Mouse (Mus musculus): Measurements from ENCODE around the gene Gm17409. TPM values are rescaled to one million over a fixed set of nuclear protein-coding genes. Genes with fewer than 3 reads are reported as not detected.

The Gm17409 gene
- polyA plus RNA-seq, 1 experiment from 2014 or later = not detected

GRCm38 (mm10) chr2:58447001-58447400, 22.9 kb upstream of the Gm17409 start:
- Histone ChIP-seq H3K4me1 (replicated peaks; ENCODE audit: control insufficient read depth, insufficient read depth, low read length) (no peaks in the 10 kb centered on the region), H3K4me3 (ENCODE audit: low read depth, low read length) (no peak overlapping the region), H3K27me3 (ENCODE audit: control insufficient read depth, insufficient read depth, low read length) (no peaks in the 10 kb centered on the region), H3K4me2 (ENCODE audit: low read depth, low read length, severe bottlenecking) (no peak overlapping the region), H3K9me3 (ENCODE audit: control insufficient read depth, low read length) (no peaks in the 10 kb centered on the region), H3K27ac (ENCODE audit: low read depth, low read length) (no peak overlapping the region), H3K36me3 (ENCODE audit: control insufficient read depth, insufficient read depth, low read length) (peaks cover 2% of the 10 kb centered on the region; the same call in 1 of the 2 replicates), H3K9ac (ENCODE audit: low read length) (no peak overlapping the region)
- no peak for DNase-seq (ENCODE audit: low spot score)
- 96% methylated on average over 15 of the region's 15 CpGs for WGBS
- ATAC-seq (replicated peaks; ENCODE audit: low FRiP score) = no peak

- Histone ChIP-seq H3K4me2 (ENCODE audit: low read depth, low read length, severe bottlenecking) (no peak overlapping the region), H3K4me3 (ENCODE audit: low read depth, low read length) (no peak overlapping the region), H3K36me3 (ENCODE audit: control insufficient read depth, insufficient read depth, low read length) (peaks cover 4% of the 10 kb centered on the region; the same call in 1 of the 2 replicates), H3K27ac (ENCODE audit: low read depth, low read length) (no peak overlapping the region), H3K4me1 (replicated peaks; ENCODE audit: control insufficient read depth, insufficient read depth, low read length) (no peaks in the 10 kb centered on the region), H3K9me3 (ENCODE audit: control insufficient read depth, low read length) (no peaks in the 10 kb centered on the region), H3K27me3 (ENCODE audit: control insufficient read depth, insufficient read depth, low read length) (no peaks in the 10 kb centered on the region), H3K9ac (ENCODE audit: low read length) (no peak overlapping the region)
- no peak for DNase-seq (ENCODE audit: low spot score)
- WGBS = 93% methylated on average over 16 of the region's 16 CpGs
- ATAC-seq (replicated peaks; ENCODE audit: low FRiP score) = no peak
Measured at GRCm38 (mm10) chr2:58454095-58454865, 15.6 kb upstream of the Gm17409 start.

GRCm38 (mm10) chr2:58456843-58457487, 13.0 kb upstream of the Gm17409 start:
- 93% methylated on average over 8 of the region's 8 CpGs for WGBS
- no peak overlapping the region for H3K27ac ChIP-seq (ENCODE audit: low read depth, low read length)
- H3K9me3 ChIP-seq (ENCODE audit: control insufficient read depth, low read length) = no peaks in the 10 kb centered on the region
- peaks cover 4% of the 10 kb centered on the region; the same call in 1 of the 2 replicates for H3K36me3 ChIP-seq (ENCODE audit: control insufficient read depth, insufficient read depth, low read length)
- H3K4me1 ChIP-seq (replicated peaks; ENCODE audit: control insufficient read depth, insufficient read depth, low read length) = no peaks in the 10 kb centered on the region
- H3K9ac ChIP-seq (ENCODE audit: low read length) = no peak overlapping the region
- DNase-seq (ENCODE audit: low spot score) (no peak), ATAC-seq (replicated peaks; ENCODE audit: low FRiP score) (no peak)
- H3K27me3 ChIP-seq (ENCODE audit: control insufficient read depth, insufficient read depth, low read length) = no peaks in the 10 kb centered on the region
- no peak overlapping the region for H3K4me2 ChIP-seq (ENCODE audit: low read depth, low read length, severe bottlenecking)
- no peak overlapping the region for H3K4me3 ChIP-seq (ENCODE audit: low read depth, low read length)

GRCm38 (mm10) chr2:58457488-58457865, 12.4 kb upstream of the Gm17409 start:
- Histone ChIP-seq H3K4me1 (replicated peaks; ENCODE audit: control insufficient read depth, insufficient read depth, low read length) (no peaks in the 10 kb centered on the region), H3K4me2 (ENCODE audit: low read depth, low read length, severe bottlenecking) (no peak overlapping the region), H3K9me3 (ENCODE audit: control insufficient read depth, low read length) (no peaks in the 10 kb centered on the region), H3K36me3 (ENCODE audit: control insufficient read depth, insufficient read depth, low read length) (peaks cover 4% of the 10 kb centered on the region; the same call in 1 of the 2 replicates), H3K27me3 (ENCODE audit: control insufficient read depth, insufficient read depth, low read length) (no peaks in the 10 kb centered on the region), H3K9ac (ENCODE audit: low read length) (no peak overlapping the region), H3K4me3 (ENCODE audit: low read depth, low read length) (no peak overlapping the region), H3K27ac (ENCODE audit: low read depth, low read length) (no peak overlapping the region)
- 93% methylated on average over 5 of the region's 5 CpGs for WGBS
- ATAC-seq (replicated peaks; ENCODE audit: low FRiP score) = no peak
- DNase-seq (ENCODE audit: low spot score) = no peak

- DNase-seq (ENCODE audit: low spot score) = no peak
- H3K27me3 ChIP-seq (ENCODE audit: control insufficient read depth, insufficient read depth, low read length) = no peaks in the 10 kb centered on the region
- H3K4me2 ChIP-seq (ENCODE audit: low read depth, low read length, severe bottlenecking) = no peak overlapping the region
- ATAC-seq (replicated peaks; ENCODE audit: low FRiP score) = no peak
- no peak overlapping the region for H3K27ac ChIP-seq (ENCODE audit: low read depth, low read length)
- WGBS = 82% methylated on average over 14 of the region's 14 CpGs
- no peak overlapping the region for H3K9ac ChIP-seq (ENCODE audit: low read length)
- no peaks in the 10 kb centered on the region for H3K4me1 ChIP-seq (replicated peaks; ENCODE audit: control insufficient read depth, insufficient read depth, low read length)
- peaks cover 7% of the 10 kb centered on the region; the same call in 1 of the 2 replicates for H3K36me3 ChIP-seq (ENCODE audit: control insufficient read depth, insufficient read depth, low read length)
- H3K4me3 ChIP-seq (ENCODE audit: low read depth, low read length) = no peak overlapping the region
- no peaks in the 10 kb centered on the region for H3K9me3 ChIP-seq (ENCODE audit: control insufficient read depth, low read length)
Measured at GRCm38 (mm10) chr2:58458820-58459371, 11.0 kb upstream of the Gm17409 start.

GRCm38 (mm10) chr2:58470290-58470689, 374 bp downstream of the Gm17409 start:
- H3K4me1 ChIP-seq (replicated peaks; ENCODE audit: control insufficient read depth, insufficient read depth, low read length) = no peaks in the 10 kb centered on the region; the same call in 1 of the 2 replicates
- H3K36me3 ChIP-seq (ENCODE audit: control insufficient read depth, insufficient read depth, low read length) = peaks cover 6% of the 10 kb centered on the region; the same call in 1 of the 2 replicates
- no peak overlapping the region for H3K4me2 ChIP-seq (ENCODE audit: low read depth, low read length, severe bottlenecking)
- no peaks in the 10 kb centered on the region for H3K9me3 ChIP-seq (ENCODE audit: control insufficient read depth, low read length)
- no peak for DNase-seq (ENCODE audit: low spot score)
- H3K27ac ChIP-seq (ENCODE audit: low read depth, low read length) = no peak overlapping the region
- ATAC-seq (replicated peaks; ENCODE audit: low FRiP score) = no peak
- H3K9ac ChIP-seq (ENCODE audit: low read length) = no peak overlapping the region
- 95% methylated on average over 7 of the region's 7 CpGs for WGBS
- no peak overlapping the region for H3K4me3 ChIP-seq (ENCODE audit: low read depth, low read length)
- H3K27me3 ChIP-seq (ENCODE audit: control insufficient read depth, insufficient read depth, low read length) = no peaks in the 10 kb centered on the region

- Histone ChIP-seq H3K27ac (ENCODE audit: low read depth, low read length) (no peak overlapping the region), H3K9me3 (ENCODE audit: control insufficient read depth, low read length) (no peaks in the 10 kb centered on the region), H3K4me3 (ENCODE audit: low read depth, low read length) (no peak overlapping the region), H3K9ac (ENCODE audit: low read length) (no peak overlapping the region), H3K4me2 (ENCODE audit: low read depth, low read length, severe bottlenecking) (no peak overlapping the region), H3K27me3 (ENCODE audit: control insufficient read depth, insufficient read depth, low read length) (no peaks in the 10 kb centered on the region), H3K36me3 (ENCODE audit: control insufficient read depth, insufficient read depth, low read length) (no peaks in the 10 kb centered on the region; the same call in 1 of the 2 replicates), H3K4me1 (replicated peaks; ENCODE audit: control insufficient read depth, insufficient read depth, low read length) (no peaks in the 10 kb centered on the region; the same call in 1 of the 2 replicates)
- 61% methylated on average over 8 of the region's 8 CpGs for WGBS
- ATAC-seq (replicated peaks; ENCODE audit: low FRiP score) (peak; percentile 34; the same call in 1 of the 2 replicates), DNase-seq (ENCODE audit: low spot score) (no peak)
Measured at GRCm38 (mm10) chr2:58475578-58475977, 5.7 kb downstream of the Gm17409 start.

- DNase-seq (ENCODE audit: low spot score) = peak; percentile 85
- Histone ChIP-seq H3K4me2 (ENCODE audit: low read depth, low read length, severe bottlenecking) (no peak overlapping the region), H3K4me1 (replicated peaks; ENCODE audit: control insufficient read depth, insufficient read depth, low read length) (no peaks in the 10 kb centered on the region; the same call in 1 of the 2 replicates), H3K4me3 (ENCODE audit: low read depth, low read length) (no peak overlapping the region), H3K9me3 (ENCODE audit: control insufficient read depth, low read length) (no peaks in the 10 kb centered on the region), H3K36me3 (ENCODE audit: control insufficient read depth, insufficient read depth, low read length) (no peaks in the 10 kb centered on the region; the same call in 1 of the 2 replicates), H3K27me3 (ENCODE audit: control insufficient read depth, insufficient read depth, low read length) (no peaks in the 10 kb centered on the region), H3K9ac (ENCODE audit: low read length) (no peak overlapping the region), H3K27ac (ENCODE audit: low read depth, low read length) (no peak overlapping the region)
- WGBS = 62% methylated on average over 12 of the region's 12 CpGs
- peak; percentile 55; the same call in 1 of the 2 replicates for ATAC-seq (replicated peaks; ENCODE audit: low FRiP score)
Measured at GRCm38 (mm10) chr2:58476956-58477715, 7.2 kb downstream of the Gm17409 start.
